Mouse (Mus musculus) MEL-GATA-1-ER (cell line): Measurements from ENCODE around the gene Ubxn6.
"Not testable (repeated sequence)": the region's sequence is repeated elsewhere in the genome, so short reads cannot be mapped to it uniquely, and the experiment has no call there.

Experiments
- DNase-seq: peaks from one replicate; pipeline ENCODE4 v3.0.0-alpha.2; 2012; ENCODE audit warnings: low read depth; ENCODE audit errors: extremely low read depth

Gene Ubxn6

GRCm38 (mm10) chr17:56074827-56075208 is at the start of gene Ubxn6:
Gene Ubxn6, minus strand, starts transcription at chr17:56075028.
- DNase-seq, result peak; percentile 85

- DNase-seq, result no peak
These were observed 49.0 kb upstream of the Ubxn6 start for GRCm38 (mm10) chr17:56123681-56124340.

- no peak for DNase-seq
These were observed 48.3 kb upstream of the Ubxn6 start for GRCm38 (mm10) chr17:56123161-56123560.

- DNase-seq, result no peak
These were observed 47.0 kb upstream of the Ubxn6 start, which contains the start of gene Lrg1 for GRCm38 (mm10) chr17:56121826-56122225. Gene Lrg1, minus strand, starts transcription at chr17:56122001.

- no peak for DNase-seq
These were observed 45.4 kb upstream of the Ubxn6 start for GRCm38 (mm10) chr17:56119981-56120880.

- no peak for DNase-seq
These were observed 44.6 kb upstream of the Ubxn6 start for GRCm38 (mm10) chr17:56119431-56119830.

- no peak for DNase-seq
These were observed 42.5 kb upstream of the Ubxn6 start, which contains the start of gene Plin5 for GRCm38 (mm10) chr17:56117251-56117710. Gene Plin5, minus strand, starts transcription at chr17:56117596.

GRCm38 (mm10) chr17:56116193-56116592 is 41.4 kb upstream of the Ubxn6 start:
- no peak for DNase-seq

- no peak for DNase-seq
These were observed 37.9 kb upstream of the Ubxn6 start for GRCm38 (mm10) chr17:56112743-56113142.

GRCm38 (mm10) chr17:56111864-56112263 is 37.0 kb upstream of the Ubxn6 start:
- peak; percentile 39 for DNase-seq

GRCm38 (mm10) chr17:56111021-56111420 is 36.2 kb upstream of the Ubxn6 start:
- DNase-seq, result no peak

- DNase-seq, result no peak
These were observed 35.7 kb upstream of the Ubxn6 start for GRCm38 (mm10) chr17:56110571-56110970.

GRCm38 (mm10) chr17:56109219-56110051 is 34.6 kb upstream of the Ubxn6 start, which contains the start of gene Plin4:
Gene Plin4, minus strand, starts transcription at chr17:56109803.
- DNase-seq, result no peak

GRCm38 (mm10) chr17:56108334-56109044 is 33.7 kb upstream of the Ubxn6 start:
- no peak for DNase-seq

- no peak for DNase-seq
These were observed 32.9 kb upstream of the Ubxn6 start for GRCm38 (mm10) chr17:56107736-56108135.

GRCm38 (mm10) chr17:56106981-56107380 is 32.2 kb upstream of the Ubxn6 start:
- DNase-seq, result no peak

GRCm38 (mm10) chr17:56106436-56106835 is 31.6 kb upstream of the Ubxn6 start:
- DNase-seq, result not testable (repeated sequence)

- not testable (repeated sequence) for DNase-seq
These were observed 30.0 kb upstream of the Ubxn6 start for GRCm38 (mm10) chr17:56104821-56105220.

- no peak for DNase-seq
These were observed 28.8 kb upstream of the Ubxn6 start for GRCm38 (mm10) chr17:56103465-56104285.

- DNase-seq, result no peak
These were observed 28.1 kb upstream of the Ubxn6 start for GRCm38 (mm10) chr17:56102927-56103326.
